Mouse (Mus musculus) thymus, postnatal 36 days (tissue): Measurements from ENCODE around the gene Brca1.
"Not testable (repeated sequence)": the region's sequence is repeated elsewhere in the genome, so short reads cannot be mapped to it uniquely, and the experiment has no call there.

Experiments used
- DNase-seq, 2 experiments: peaks; one replicate each; pipeline ENCODE4 v3.0.0; 2022; ENCODE audit warnings: mixed read lengths in 2 of 2

The Brca1 gene

DNA sequence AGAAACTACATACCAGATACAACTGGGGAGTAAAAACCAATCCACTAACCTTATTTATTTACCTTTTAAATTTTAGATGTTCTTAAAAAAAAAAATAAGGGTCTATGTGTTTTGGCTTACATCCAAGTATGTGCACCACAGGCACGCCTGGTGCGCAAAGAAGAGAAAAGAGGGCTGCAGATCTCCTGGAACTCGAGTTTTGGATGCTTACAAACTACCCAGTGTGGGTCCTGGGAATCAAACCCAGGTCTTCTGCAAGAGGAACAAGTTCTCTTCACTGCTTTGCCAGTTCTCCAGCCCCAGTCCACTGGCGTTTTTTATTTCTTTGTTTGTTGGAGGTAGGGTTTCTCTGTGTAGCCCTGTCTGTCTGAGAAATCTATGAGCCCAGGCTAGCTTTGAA lies 25.1 kb downstream of the Brca1 start:
- no peak for DNase-seq

DNA sequence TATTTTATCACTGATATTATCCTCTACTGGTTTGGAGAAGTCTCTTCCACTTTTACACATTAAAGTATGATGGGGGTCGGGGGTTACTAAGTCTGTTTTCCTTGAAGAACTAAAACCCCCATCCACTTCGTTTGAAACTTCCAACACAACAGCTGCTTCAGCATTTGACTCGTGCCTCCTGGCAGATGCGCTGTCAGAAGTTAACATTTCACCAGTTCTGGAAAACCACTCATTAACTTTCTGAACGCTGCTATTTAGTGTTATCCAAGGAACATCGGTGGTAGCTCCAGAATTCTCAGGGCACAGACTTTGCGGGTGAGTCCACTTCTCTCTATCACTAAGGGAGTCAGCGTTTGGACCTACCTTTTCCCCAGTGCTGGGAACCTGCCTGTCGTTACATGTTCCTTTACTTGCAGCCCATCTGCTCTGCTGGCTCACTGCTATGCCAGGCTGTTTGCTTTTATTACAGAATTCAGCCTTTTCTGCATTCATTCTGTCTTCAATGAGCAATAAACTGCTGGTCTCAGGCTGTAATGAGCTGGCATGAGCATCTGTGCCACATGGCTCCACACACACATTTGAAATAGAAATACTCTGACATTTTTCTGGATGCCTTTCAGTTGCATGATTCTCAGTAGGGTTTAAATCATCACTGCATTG lies 25.7 kb downstream of the Brca1 start:
- DNase-seq = no peak

DNA sequence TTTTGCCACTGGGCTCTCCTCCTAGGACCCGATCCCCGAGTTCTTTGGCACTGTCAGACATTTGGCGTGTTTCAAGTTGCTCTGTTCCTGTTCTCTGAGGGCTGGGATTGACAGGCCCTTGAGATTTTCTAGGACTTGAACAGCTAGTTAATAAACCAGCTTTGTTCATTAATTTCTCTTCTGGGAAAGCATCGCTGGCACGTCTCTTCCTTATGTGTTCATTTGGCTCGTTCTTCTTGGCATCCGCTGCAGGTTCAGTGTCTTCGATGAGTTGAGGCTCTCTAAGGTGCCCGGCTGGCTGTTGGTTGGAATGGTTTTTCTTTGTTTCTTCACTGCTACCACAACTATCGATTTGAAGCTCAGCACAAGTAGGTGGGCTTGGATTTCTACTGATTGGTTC lies 26.7 kb downstream of the Brca1 start:
- no peak for DNase-seq

DNA sequence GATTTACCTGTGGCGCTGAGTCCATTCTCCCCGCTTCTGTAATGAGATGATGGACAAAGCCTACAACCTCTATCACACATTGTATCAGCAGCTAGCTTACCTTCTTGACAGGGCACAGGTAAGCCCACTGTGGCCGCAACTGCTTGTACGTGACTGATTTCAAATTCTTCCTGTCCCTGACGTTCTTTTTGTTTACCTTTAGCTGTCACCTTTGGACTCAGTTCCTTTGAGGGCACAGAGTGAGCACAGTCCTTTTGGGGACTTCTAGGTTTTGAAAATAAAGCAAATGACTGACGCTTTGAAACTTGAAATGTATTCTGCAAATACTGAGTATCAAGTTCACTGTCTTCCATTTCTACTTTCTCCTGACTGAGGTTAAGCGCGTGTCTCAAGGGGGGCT lies 27.3 kb downstream of the Brca1 start:
- DNase-seq = no peak

DNA sequence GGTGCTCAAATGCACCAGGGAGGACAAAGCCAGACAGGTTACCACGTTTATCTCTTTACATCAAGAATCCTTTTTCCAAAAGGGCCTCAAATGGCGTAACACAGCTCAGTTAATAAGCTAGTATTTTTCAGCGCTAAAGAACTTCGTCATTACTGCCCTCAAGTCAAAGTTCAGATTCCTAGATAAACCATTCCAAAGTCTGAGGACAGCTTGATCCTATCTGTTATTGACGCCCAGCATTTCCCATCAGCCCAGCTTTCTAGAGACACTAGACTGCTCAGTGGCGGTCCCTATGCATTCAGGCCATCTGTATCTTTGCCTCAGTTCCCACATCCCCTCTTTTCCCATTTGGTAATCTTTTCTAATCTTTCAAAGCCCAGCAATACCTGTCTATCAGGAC lies 32.4 kb downstream of the Brca1 start:
- no peak for DNase-seq

DNA sequence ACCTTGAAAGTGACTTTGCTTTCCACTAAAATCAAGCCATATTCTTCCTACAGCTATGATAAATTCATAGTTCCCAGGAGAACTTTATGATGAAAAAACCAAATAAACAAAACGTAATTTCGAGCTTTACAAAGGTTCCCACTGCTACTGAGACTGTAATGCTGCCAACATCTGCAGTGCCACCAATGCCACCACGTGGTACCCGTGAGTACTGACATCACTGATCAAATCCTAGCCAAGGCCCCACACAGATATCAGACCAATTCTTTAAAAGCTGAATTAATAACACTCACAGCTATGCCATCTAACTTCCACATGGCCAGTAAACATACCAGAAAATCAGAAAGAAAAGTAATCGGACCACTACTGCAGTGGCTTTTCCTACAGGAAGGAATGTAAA lies 32.8 kb downstream of the Brca1 start:
- no peak for DNase-seq

DNA sequence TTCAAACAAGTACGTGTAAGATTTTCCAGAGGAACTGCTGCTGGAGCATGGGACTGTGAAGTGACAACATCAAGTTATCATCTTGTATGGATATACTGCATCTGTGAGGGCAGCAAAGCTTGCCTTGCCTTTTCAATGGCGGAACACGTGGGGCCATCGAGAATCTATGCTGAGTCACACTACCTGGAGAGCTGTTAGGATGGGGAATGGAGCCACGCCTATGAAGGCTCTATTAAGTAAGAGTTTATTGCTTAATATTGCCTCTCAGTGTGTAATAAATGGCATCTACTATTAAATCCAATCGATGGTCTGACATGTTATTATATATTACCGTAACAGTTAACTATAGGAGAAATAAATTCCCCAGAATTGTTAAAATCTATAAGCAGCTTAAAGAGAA lies 44.7 kb downstream of the Brca1 start:
- DNase-seq = no peak

DNA sequence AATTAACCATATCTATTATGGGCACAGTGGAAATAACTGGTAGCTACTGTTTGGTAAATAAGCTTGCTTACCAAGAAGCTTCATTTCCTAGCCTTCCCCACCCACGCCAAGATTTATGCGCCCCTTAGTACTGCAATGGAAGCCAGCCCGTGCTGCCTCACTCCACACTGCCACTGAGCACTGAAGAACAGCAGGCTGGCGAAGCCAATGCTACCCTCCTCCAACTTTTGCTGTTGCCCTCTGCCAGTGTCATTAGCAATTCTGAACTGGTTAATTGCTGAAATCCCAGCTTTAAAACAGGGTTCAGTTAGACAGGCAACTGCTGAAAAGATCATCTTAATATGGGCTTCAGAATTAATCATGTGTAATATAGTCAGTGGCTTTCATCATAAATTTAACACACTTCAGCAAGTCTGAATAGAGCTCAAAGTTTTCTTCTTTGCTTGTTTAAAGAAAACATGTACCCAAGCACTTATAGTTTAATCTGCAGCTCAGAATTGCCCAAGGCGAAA lies 45.4 kb downstream of the Brca1 start:
- no peak for DNase-seq

DNA sequence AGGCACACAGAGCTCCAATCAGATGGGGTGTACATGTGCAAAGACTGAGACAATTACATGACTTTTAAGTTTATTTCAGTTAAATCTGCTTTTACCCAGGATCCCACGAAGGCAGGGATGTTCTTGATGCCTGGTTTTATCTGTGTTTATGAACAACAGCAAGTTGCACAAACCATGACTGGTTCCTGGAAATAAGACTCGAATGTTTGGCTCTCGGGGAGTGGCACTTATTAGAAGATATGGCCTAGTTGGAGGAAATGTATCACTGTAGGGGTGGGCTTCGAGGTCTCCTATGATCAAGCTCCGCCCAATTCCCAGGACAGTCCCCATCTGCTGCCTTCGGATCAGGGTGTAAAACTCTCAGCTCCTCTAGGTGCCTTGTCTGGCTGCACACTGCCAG lies 65.6 kb downstream of the Brca1 start:
- DNase-seq = no peak

DNA sequence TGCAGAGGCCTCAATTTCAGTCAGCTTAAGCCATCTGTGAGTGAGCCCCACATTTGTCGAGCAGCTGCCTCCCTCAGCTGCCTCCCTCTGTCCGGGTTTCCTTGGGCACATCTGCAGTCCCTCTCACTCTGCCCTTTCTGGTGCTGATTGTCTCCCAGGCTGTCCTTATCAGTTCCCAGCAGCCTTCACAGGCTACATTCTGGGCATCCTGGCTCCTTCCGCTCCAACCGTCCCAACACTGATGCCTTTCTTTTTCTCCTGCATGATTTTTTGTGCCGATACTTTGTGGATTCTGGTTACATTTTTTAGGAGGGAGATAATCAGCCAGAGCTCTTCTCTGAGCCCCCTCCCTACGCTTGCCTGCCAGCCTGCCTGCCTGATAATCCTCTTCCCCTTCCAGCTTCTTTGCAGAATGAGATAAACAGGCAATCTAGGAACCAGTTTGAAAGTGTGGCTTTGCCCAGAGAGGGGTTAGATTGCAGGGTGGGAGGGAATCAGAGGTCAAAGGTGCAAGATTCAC lies 66.2 kb downstream of the Brca1 start:
- DNase-seq = no peak

DNA sequence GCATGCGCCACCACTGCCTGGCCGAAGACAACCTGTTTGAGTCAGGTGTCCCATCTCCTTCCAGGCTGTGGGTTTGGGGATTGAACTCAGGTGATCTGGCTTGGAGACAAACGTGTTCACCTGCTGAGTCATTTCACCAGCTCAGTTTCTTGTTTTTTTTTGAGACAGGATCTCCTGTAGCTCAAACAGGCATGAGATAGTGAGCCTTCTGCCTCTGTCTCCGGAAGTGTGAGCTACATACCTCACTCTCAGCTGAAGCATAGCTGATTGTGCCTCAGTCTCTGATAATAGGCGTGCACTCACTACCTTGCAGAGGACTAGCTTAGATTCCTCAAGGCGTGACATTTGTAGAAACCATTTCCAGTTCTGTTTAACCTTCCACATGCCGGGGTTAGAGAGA lies 66.9 kb downstream of the Brca1 start:
- DNase-seq = no peak

DNA sequence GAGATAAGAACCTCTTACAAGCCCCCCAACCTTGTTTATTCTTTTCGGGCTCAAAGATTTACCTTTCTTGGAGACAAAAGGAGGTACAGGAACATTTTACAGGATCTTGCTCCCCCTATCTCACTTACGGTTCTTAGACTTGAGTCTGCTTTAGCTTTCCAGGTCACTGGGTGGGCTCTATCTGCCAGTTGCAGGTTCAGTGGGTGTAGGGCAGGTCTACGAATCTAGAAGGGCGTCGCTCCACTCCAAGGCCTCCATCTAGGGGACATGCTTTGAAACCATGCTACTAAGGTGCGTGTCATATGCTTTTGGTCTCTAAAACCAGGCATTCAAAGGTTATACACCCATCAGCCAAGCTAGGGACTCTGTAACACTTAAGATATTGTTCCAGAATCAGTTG lies 67.5 kb downstream of the Brca1 start:
- no peak for DNase-seq

DNA sequence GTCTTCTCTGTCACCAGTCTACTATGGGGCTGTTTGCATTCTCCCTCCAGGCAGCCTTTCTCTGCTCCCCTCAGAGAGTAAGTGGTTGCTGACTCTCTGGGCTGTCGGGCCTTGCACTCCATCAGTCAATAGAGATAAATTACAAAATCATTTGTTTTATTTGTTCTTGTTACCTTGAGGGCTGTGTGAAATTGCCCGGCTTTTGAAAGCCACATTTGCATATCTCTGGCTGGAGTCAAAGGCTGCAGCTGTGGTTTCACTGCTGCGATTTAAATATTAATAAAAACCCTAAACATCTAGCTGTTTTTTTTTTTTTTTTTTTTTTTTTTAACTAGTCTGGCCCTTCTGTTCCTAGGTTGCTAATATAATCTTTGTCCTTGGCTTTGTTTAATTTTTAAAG lies 68.0 kb downstream of the Brca1 start:
- DNase-seq = no peak

DNA sequence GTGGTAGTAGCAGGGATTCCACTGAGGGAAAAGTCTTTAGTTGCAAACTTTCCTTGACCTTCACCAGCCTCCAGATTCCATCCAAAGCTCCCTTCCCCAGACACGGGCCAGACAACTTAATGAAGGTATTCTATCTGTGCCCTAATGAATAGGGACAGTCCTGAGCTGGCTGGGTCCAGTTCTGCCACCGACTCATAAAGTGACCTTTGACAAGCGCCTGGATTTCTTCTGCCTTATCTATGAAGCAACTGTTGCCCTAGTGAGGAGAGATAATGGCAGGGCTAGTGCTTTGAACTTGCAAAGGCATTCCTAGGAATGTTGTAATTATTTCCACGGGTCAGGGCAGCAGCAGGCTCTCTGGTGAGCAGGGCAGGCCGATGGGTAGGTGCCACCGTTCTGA lies 70.8 kb downstream of the Brca1 start:
- DNase-seq = no peak

DNA sequence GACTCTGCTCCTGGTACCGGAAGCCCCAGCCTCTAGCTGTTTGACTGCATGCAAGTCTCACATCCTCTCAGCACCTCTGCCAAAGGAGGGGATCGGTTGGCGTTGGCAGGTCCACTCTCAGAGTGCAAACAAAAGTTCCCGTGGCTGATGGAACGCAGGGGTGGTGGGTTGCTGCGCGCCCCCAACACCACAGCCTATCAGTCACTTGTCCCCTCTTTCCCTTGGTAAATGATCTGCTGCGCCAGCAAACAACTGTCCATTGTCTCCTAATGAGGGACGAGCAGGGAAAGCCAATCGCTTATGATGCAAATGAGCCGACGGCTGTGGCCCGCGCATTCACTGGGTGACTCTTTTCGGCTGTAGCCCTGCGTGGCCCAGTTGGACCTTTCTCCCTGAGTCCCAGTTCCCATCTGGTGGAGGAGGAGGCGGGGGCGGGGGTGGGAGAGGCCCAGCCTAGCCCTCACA lies 72.6 kb downstream of the Brca1 start:
- no peak for DNase-seq

DNA sequence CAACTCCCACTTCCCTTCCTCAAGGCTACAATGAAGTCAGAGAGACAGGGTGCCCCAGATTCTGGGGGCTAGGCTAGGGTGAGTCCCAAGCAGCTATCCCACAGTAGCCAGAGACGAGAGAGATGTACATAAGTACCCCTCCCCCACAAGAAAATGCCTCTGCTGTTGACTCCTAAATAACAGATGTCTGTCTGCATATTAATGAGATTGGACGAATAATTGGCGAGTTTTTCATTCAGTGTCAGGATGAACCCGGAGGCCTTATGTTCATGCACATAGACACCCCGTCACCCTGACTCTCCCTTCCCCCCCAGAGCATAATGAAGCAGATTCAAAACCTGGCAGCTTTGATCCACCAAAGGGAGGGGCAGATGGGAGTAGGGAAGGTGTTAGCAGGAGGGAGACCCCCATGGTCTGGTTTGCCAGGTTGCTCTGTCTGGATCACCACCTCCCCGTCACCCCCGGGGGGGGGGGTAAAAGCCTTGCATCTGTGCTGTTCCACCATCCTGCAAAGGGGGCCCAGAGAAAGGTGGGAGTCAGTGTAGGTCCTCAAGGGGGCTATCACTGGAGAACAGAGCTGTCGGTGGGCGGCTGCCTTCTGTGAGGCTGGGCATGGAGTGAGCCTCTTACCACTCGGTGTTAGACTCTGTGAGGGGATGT lies 74.1 kb downstream of the Brca1 start:
- DNase-seq = no peak

DNA sequence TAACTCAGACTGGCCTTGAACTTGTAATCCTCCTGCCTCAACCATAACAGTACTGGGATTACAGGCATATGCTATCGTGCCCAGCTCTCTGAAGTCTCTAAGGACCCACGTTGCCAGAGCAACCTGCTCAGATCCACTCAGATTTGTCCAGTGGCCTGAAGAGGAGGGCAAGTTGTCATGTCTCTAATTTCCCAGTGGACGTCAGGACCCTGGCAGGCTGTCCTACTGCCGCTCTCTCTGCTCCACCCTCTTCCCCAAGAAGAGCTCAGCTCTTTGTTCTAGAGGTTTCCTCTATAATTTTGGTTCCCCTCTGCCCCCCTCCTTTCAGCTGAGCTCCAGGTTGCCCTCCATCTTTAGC lies 74.6 kb downstream of the Brca1 start:
- DNase-seq = no peak

DNA sequence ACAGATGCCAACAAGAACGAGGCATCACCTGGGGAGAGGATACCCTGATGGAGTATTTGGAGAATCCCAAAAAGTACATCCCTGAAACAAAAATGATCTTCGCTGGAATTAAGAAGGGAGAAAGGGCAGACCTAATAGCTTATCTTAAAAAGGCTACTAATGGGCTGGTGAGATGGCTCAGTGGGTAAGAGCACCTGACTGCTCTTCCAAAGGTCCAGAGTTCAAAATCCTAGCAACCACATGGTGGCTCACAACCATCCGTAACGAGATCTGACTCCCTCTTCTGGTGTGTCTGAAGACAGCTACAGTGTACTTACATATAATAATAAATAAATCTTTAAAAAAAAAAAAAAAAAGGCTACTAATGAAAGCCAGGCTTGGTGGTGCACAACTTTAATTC lies 75.4 kb downstream of the Brca1 start:
- DNase-seq = not testable (repeated sequence)

DNA sequence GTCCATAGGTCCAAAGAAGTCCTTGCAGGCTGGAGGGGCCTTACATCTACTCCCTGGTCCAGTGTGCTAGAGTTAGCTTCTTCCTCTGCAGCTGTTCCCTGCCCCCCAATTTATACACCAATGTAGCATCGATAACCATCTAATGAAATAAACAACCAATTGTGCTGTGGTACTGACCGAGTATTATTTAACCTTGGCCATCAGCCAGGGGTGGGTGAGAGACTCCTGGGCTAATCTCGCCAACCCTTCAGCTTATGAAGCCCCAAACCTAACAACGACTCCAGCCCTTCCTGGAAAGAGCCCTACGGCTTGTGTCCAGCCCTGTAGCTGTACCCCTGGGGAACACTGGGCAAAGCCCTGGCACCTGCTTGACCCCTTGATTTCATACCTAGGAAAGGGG lies 77.5 kb downstream of the Brca1 start:
- no peak for DNase-seq

DNA sequence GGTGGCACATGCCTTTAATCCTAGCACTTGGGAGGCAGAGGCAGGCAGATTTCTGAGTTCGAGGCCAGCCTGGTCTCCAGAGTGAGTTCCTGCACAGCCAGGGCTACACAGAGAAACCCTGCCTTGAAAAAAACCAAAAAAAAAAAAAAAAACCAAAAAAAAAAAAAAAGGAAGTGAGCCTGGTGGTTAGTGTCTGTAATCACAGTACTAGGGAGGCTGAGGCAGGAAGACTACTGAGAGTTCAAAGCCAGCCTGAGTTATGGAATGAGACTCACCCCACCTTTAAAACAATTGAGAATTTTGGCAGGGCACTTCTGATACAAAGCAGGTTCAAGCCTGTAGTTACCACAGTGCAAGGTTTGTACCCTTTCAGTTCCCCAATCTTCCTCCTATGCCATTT lies 78.1 kb downstream of the Brca1 start:
- not testable (repeated sequence) for DNase-seq

DNA sequence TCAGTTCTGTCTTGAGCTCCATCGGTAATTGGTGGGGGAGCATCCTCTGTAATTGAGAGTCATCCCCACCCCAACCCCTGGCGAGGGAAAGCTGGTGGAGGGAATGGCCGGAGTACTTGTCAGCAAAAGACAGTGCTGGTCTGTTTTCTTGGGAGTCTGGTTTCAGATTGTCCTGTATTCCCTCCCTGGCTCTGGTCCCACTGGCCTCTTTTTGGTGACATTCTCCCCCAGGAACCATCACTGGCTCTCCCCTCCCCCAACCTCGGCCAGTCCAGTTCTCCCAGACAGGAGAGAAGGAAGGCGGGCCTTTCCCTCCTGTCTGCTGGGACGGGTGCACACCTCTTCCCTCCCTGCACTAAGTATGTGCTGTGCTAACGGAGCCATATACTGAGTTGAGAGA lies 79.4 kb downstream of the Brca1 start:
- no peak for DNase-seq

DNA sequence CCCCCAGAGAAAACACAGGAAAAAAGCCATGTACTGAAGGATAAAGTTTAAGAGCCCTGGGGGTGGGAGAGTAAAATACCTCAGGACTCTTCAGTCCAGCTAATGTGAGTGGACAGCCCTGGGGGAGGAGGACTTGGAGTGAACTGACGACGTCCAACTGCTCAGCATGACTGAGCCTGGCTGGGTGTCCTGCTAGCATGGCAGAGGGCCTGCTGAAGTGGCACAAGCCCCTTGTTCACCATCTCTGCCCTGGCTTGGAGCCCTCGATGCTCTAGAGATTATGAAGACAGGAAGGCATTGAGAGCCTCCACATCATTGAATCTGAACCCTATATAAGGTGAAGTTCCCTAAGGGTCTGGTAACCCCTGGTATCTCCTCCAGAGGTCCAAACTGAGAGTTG lies 79.8 kb downstream of the Brca1 start:
- no peak for DNase-seq

DNA sequence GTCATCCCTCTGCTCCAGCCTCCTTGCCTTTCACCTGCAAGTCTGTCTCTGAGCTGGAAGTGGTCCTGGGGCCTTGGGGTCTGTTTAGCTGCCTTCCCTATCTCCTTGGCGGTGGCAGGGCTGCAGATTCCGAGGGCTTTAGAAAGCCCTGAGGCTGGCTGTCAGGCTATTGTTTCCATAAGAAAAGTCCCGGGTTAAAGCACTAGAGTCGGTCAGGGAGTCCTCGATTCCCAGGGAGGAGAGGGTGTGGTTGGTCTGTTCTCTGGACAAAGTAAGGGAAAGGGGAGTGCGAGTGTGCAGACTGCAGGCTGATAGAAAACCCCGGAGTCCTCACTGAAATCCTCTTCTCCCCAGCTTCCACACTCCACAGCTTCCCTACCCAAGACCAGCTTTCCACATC lies 81.5 kb downstream of the Brca1 start:
- DNase-seq = no peak

DNA sequence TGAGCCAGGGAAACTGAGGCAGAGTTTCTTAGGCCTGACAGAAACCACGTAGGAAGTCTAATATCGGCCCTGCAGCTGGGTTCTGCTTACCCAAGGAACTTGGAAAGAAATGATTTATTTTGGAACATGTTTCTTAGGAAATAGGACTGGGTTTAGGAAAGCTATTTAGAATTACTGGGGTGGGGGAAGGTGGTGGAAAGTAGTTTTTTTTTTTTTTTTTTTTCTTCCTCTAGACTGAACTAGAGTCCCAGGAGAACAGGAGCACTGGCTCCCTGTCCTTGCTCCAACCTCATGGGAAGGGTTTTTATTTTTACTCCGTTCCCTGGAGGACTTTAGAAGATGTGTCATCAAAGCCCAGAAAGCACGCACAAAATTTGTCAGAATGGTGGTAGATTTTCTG lies 82.6 kb downstream of the Brca1 start:
- no peak for DNase-seq

DNA sequence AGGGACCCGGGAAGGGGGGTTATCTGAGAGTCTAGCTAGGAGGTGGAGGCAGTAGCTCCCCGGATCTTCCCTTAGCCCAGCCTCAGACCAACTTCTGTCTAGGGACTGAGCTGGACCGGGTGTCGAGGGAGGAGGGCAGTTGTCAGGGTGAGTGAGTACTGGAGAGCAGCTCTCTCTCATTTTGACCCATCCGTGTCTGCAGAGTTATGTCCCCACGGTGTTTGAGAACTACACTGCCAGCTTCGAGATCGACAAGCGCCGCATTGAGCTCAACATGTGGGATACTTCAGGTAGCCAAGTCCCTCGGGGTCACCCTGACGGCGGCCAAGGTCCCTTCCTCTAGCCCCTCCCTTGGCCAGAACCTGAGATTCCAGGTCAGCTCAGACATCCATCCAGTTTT lies 83.0 kb downstream of the Brca1 start:
- no peak for DNase-seq
